Mouse (Mus musculus): ENCODE data around the gene Slbp. TPM values are rescaled to one million over a fixed set of nuclear protein-coding genes. Genes with fewer than 3 reads are reported as not detected.

Slbp gene
- polyA plus RNA-seq, 1 experiment from 2014 or later = 184 TPM

DNA sequence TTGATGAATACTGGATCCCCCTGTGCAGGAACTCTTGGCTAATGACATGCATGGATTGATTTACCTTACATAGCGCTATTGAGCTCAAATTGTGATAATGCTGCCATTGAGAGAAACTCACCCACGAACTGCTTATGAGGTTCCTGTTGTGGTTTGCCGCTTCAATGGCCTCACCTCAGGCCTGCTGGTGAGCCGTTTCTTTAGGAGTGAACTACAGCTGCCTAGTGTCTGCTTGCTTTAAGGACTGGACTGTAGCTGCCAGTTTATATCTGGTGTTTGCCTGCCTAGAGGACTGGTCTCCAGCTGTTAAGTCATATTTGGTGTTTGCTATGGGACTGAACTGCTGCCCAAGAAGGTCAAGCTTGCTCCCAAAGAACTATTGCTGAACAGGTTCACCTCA lies 30.6 kb upstream of the Slbp start:
- WGBS = 77% methylated on average over 4 of the region's 4 CpGs
- no peak for ATAC-seq

GRCm38 (mm10) chr5:33681611-33682388 lies 29.4 kb upstream of the Slbp start:
- WGBS = 80% methylated on average over 15 of the region's 15 CpGs
- no peak for ATAC-seq
- H3K9ac ChIP-seq (ENCODE audit: low read depth, low read length) = no peak overlapping the region

More for the DNA sequence above, 30.6 kb upstream of the Slbp start:
- no peaks in the 10 kb centered on the region for H3K9me3 ChIP-seq (ENCODE audit: control insufficient read depth, low read length)
- H3K27me3 ChIP-seq (replicated peaks; ENCODE audit: control insufficient read depth, insufficient read depth, low read length) = no peaks in the 10 kb centered on the region
- H3K4me2 ChIP-seq (ENCODE audit: low read depth, low read length) = no peak overlapping the region
- no peaks in the 10 kb centered on the region for H3K4me1 ChIP-seq (ENCODE audit: control insufficient read depth, insufficient read depth, low read length)
- no peak overlapping the region for H3K4me3 ChIP-seq (ENCODE audit: low read length)
- H3K9ac ChIP-seq (ENCODE audit: low read depth, low read length) = no peak overlapping the region
- H3K27ac ChIP-seq (ENCODE audit: low read length) = no peak overlapping the region
- no peaks in the 10 kb centered on the region for H3K36me3 ChIP-seq (ENCODE audit: control insufficient read depth, insufficient read depth, low read length)

DNA sequence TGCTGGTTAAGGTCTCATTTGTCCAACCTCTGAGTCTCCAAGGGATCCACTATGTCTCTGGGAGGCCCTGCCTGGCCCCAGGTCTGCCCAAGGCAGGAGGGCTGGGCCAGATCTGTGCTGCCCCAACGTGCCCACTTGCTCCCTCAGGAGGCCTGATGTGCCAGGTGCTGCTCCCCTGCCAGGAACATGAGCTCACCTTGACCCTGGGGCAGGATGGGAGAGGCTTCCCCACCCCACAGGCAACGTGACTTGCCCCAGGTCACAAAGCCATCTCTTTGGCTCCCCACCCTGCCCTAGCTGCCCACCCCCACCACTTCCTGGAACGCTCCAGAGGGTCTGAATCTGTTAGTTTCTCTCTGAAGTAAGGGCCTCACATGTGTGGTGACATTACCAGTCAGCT lies 28.7 kb upstream of the Slbp start:
- Histone ChIP-seq H3K9ac (ENCODE audit: low read depth, low read length) (no peak overlapping the region), H3K27ac (ENCODE audit: low read length) (no peak overlapping the region), H3K4me2 (ENCODE audit: low read depth, low read length) (no peak overlapping the region), H3K4me3 (ENCODE audit: low read length) (no peak overlapping the region), H3K4me1 (ENCODE audit: control insufficient read depth, insufficient read depth, low read length) (no peaks in the 10 kb centered on the region), H3K27me3 (replicated peaks; ENCODE audit: control insufficient read depth, insufficient read depth, low read length) (no peaks in the 10 kb centered on the region), H3K36me3 (ENCODE audit: control insufficient read depth, insufficient read depth, low read length) (no peaks in the 10 kb centered on the region), H3K9me3 (ENCODE audit: control insufficient read depth, low read length) (no peaks in the 10 kb centered on the region)
- WGBS = 47% methylated on average over 3 of the region's 3 CpGs
- ATAC-seq = no peak

More at GRCm38 (mm10) chr5:33681611-33682388, 29.4 kb upstream of the Slbp start:
- Histone ChIP-seq H3K4me2 (ENCODE audit: low read depth, low read length) (no peak overlapping the region), H3K9me3 (ENCODE audit: control insufficient read depth, low read length) (no peaks in the 10 kb centered on the region), H3K36me3 (ENCODE audit: control insufficient read depth, insufficient read depth, low read length) (no peaks in the 10 kb centered on the region), H3K27me3 (replicated peaks; ENCODE audit: control insufficient read depth, insufficient read depth, low read length) (no peaks in the 10 kb centered on the region), H3K4me1 (ENCODE audit: control insufficient read depth, insufficient read depth, low read length) (no peaks in the 10 kb centered on the region), H3K4me3 (ENCODE audit: low read length) (no peak overlapping the region), H3K27ac (ENCODE audit: low read length) (no peak overlapping the region)

DNA sequence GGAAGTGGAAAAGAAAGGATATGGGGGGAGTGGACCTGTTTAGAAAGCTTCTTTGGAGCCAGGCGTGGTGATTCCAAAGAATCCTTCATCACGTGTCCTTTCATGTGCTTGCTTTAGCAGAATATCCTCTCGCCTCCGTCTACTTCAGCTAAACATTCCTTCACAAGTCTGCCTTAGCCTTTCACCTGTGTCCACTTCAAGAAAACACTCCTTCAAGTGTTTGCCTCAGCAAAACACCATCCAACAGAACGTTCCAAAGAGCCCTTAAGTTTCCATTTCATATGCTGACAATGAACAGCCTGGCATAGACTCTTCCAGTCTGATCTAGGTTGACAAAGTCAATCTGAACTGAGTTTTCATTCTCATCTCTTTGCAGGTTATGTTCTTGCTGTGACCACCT lies 25.9 kb upstream of the Slbp start:
- H3K4me1 ChIP-seq (ENCODE audit: control insufficient read depth, insufficient read depth, low read length) = no peaks in the 10 kb centered on the region
- no peaks in the 10 kb centered on the region for H3K27me3 ChIP-seq (replicated peaks; ENCODE audit: control insufficient read depth, insufficient read depth, low read length)
- H3K9ac ChIP-seq (ENCODE audit: low read depth, low read length) = no peak overlapping the region
- no peaks in the 10 kb centered on the region for H3K36me3 ChIP-seq (ENCODE audit: control insufficient read depth, insufficient read depth, low read length)
- no peak overlapping the region for H3K4me2 ChIP-seq (ENCODE audit: low read depth, low read length)
- H3K27ac ChIP-seq (ENCODE audit: low read length) = no peak overlapping the region
- WGBS = 76% methylated on average over 5 of the region's 5 CpGs
- no peaks in the 10 kb centered on the region for H3K9me3 ChIP-seq (ENCODE audit: control insufficient read depth, low read length)
- H3K4me3 ChIP-seq (ENCODE audit: low read length) = no peak overlapping the region
- ATAC-seq = no peak

- H3K36me3 ChIP-seq (ENCODE audit: control insufficient read depth, insufficient read depth, low read length) = no peaks in the 10 kb centered on the region
- ATAC-seq = 0 out of 2 replicates have a peak, but pooled peaks have one; percentile 34
- no peak overlapping the region for H3K4me2 ChIP-seq (ENCODE audit: low read depth, low read length)
- no peaks in the 10 kb centered on the region for H3K27me3 ChIP-seq (replicated peaks; ENCODE audit: control insufficient read depth, insufficient read depth, low read length)
- 0% methylated on average over 1 of the region's 1 CpGs for WGBS
- H3K9ac ChIP-seq (ENCODE audit: low read depth, low read length) = no peak overlapping the region
- H3K27ac ChIP-seq (ENCODE audit: low read length) = no peak overlapping the region
- no peaks in the 10 kb centered on the region for H3K4me1 ChIP-seq (ENCODE audit: control insufficient read depth, insufficient read depth, low read length)
- H3K9me3 ChIP-seq (ENCODE audit: control insufficient read depth, low read length) = no peaks in the 10 kb centered on the region
- H3K4me3 ChIP-seq (ENCODE audit: low read length) = no peak overlapping the region
Measured at GRCm38 (mm10) chr5:33675964-33676363, 23.6 kb upstream of the Slbp start.

DNA sequence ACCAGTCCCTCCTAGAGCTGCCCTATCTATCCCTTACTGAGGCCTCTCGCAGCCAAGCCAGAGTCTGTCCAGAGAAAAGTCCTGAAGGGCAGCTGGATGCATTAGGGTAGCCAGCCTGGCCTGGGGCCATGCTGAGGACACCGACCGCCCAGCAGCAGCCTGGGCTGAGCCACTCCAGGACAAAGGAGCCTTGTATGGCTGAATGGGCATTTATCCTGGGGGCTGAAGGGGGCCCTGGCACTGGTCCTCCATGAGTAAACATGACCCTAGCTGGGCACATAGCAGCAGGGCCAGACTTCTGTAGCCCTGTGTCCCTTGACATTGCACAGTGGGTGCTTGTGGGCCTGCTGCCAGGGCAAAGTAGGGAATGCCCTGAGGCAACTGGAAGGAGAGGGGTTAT lies 22.1 kb upstream of the Slbp start:
- no peak overlapping the region for H3K4me2 ChIP-seq (ENCODE audit: low read depth, low read length)
- no peak overlapping the region for H3K27ac ChIP-seq (ENCODE audit: low read length)
- WGBS = 81% methylated on average over 3 of the region's 3 CpGs
- H3K36me3 ChIP-seq (ENCODE audit: control insufficient read depth, insufficient read depth, low read length) = no peaks in the 10 kb centered on the region; the same call in 1 of the 2 replicates
- no peak overlapping the region for H3K4me3 ChIP-seq (ENCODE audit: low read length)
- no peaks in the 10 kb centered on the region for H3K4me1 ChIP-seq (ENCODE audit: control insufficient read depth, insufficient read depth, low read length)
- H3K27me3 ChIP-seq (replicated peaks; ENCODE audit: control insufficient read depth, insufficient read depth, low read length) = no peaks in the 10 kb centered on the region
- peak; percentile 55 for ATAC-seq
- H3K9me3 ChIP-seq (ENCODE audit: control insufficient read depth, low read length) = no peaks in the 10 kb centered on the region
- no peak overlapping the region for H3K9ac ChIP-seq (ENCODE audit: low read depth, low read length)

- Histone ChIP-seq H3K9me3 (ENCODE audit: control insufficient read depth, low read length) (no peaks in the 10 kb centered on the region), H3K4me3 (ENCODE audit: low read length) (no peak overlapping the region), H3K27me3 (replicated peaks; ENCODE audit: control insufficient read depth, insufficient read depth, low read length) (no peaks in the 10 kb centered on the region), H3K36me3 (ENCODE audit: control insufficient read depth, insufficient read depth, low read length) (peaks cover 5% of the 10 kb centered on the region), H3K9ac (ENCODE audit: low read depth, low read length) (no peak overlapping the region), H3K27ac (ENCODE audit: low read length) (no peak overlapping the region), H3K4me1 (ENCODE audit: control insufficient read depth, insufficient read depth, low read length) (no peaks in the 10 kb centered on the region), H3K4me2 (ENCODE audit: low read depth, low read length) (no peak overlapping the region)
- no peak for ATAC-seq
- WGBS = 77% methylated on average over 5 of the region's 5 CpGs
Measured at GRCm38 (mm10) chr5:33671659-33672058, 19.3 kb upstream of the Slbp start.

- Histone ChIP-seq H3K36me3 (ENCODE audit: control insufficient read depth, insufficient read depth, low read length) (peaks cover 11% of the 10 kb centered on the region), H3K4me3 (ENCODE audit: low read length) (no peak overlapping the region), H3K9me3 (ENCODE audit: control insufficient read depth, low read length) (no peaks in the 10 kb centered on the region), H3K27me3 (replicated peaks; ENCODE audit: control insufficient read depth, insufficient read depth, low read length) (no peaks in the 10 kb centered on the region), H3K27ac (ENCODE audit: low read length) (no peak overlapping the region), H3K4me1 (ENCODE audit: control insufficient read depth, insufficient read depth, low read length) (no peaks in the 10 kb centered on the region), H3K9ac (ENCODE audit: low read depth, low read length) (no peak overlapping the region), H3K4me2 (ENCODE audit: low read depth, low read length) (no peak overlapping the region)
- no peak for ATAC-seq
Measured at GRCm38 (mm10) chr5:33668223-33668622, 15.8 kb upstream of the Slbp start.

DNA sequence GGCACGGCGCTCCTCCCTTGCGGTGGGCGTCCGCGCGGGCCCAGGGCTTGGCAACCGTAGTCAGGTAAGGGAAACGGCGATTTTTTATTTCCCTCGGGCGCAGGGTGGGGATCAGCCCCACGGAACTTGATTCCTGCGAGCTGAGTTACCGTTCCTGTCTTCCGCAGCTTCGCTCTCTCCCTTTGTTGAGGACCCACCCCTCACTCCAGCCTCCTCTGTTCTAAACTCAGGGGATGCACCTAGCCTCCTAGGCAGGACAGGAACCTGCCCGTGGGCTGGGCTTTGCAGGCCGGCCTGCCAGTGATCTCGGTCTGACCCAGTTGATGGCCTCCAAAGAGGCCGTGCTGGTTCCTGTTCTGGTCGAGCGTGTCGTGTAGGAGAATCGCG lies 6.3 kb upstream of the Slbp start:
- Histone ChIP-seq H3K27ac (ENCODE audit: low read length) (peak overlapping the region; percentile 59), H3K9me3 (ENCODE audit: control insufficient read depth, low read length) (no peaks in the 10 kb centered on the region), H3K36me3 (ENCODE audit: control insufficient read depth, insufficient read depth, low read length) (peaks cover 11% of the 10 kb centered on the region), H3K4me3 (ENCODE audit: low read length) (peak overlapping the region; percentile 79), H3K4me1 (ENCODE audit: control insufficient read depth, insufficient read depth, low read length) (peaks cover 27% of the 10 kb centered on the region), H3K4me2 (ENCODE audit: low read depth, low read length) (peak overlapping the region; percentile 65), H3K9ac (ENCODE audit: low read depth, low read length) (peak overlapping the region; percentile 88), H3K27me3 (replicated peaks; ENCODE audit: control insufficient read depth, insufficient read depth, low read length) (no peaks in the 10 kb centered on the region)
- WGBS = 0% methylated on average over 26 of the region's 26 CpGs
- peak; percentile 1; the same call in 1 of the 2 replicates for ATAC-seq

All from intestine, embryonic 16.5 days (tissue).